22 mouse cellular contexts compared by ENCODE assay signal in the genomic region with DNA sequence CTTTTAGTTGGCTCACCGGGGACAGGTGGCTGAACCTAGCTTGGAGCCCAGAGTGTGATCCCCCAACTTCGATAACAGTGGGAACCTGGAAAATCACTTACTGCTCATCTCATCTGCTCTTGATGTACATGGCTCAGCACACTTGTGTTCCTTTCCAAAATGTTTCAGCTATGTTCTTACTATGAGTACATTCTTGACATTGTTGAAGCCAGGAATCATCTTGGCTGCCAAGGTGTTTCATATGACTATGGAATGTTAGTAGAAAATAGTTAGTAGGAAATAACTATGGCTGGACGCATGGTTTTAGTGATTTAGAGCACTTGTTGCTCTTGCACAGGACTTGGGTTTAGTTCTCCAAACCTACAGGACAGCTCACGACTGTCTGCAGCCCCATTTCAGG.
DNase-seq lines count a peak whose midpoint lies in the region; ATAC-seq and TF ChIP-seq lines count a peak whose summit lies in the region.
"Had no signal": no experiment of that assay in that cellular context is flagged by ENCODE, and none has a peak within 500 bp of the region (broad histone marks: within the 10 kb centered on the region; RNA-seq: fewer than 3 reads in every experiment).

No protein-coding gene starts in this region.

- H3K36me3 ChIP-seq in heart, embryonic 11.5 days (ENCODE audit: control insufficient read depth, insufficient read depth, low read length) = peaks cover 4% of the 10 kb centered on the region; the same call in 1 of the 2 replicates
- H3K36me3 ChIP-seq in kidney, adult 2 months (ENCODE audit: control insufficient read depth, insufficient read depth, low read length) = no peaks in the 10 kb centered on the region
- H3K36me3 ChIP-seq: embryonic facial prominence, embryonic 10.5 days; forebrain, embryonic 10.5 days; hindbrain, embryonic 10.5 days had no signal

- no peak overlapping the region for H3K9ac ChIP-seq in heart, embryonic 11.5 days (ENCODE audit: low read depth, low read length)
- H3K9ac ChIP-seq: hindbrain, embryonic 14.5 days had no signal

- TF ChIP-seq POLR2A in kidney, adult 2 months (IDR thresholded peaks at IDR 0.05; ENCODE audit: low read depth, low read length) = no peak
- TF ChIP-seq POLR2A in embryonic fibroblast, embryonic 13.5 days (IDR thresholded peaks at IDR 0.05; ENCODE audit: low read depth, low read length) = no peak

- no peak for TF ChIP-seq CTCF in kidney, adult 2 months (conservative IDR thresholded peaks at IDR 0.05; ENCODE audit: insufficient read depth, insufficient read length, low read depth, low read length)
- TF ChIP-seq CTCF in embryonic fibroblast, embryonic 13.5 days (IDR thresholded peaks at IDR 0.05; ENCODE audit: borderline replicate concordance, insufficient read depth, low read length) = no peak

- ATAC-seq in heart, embryonic 11.5 days (replicated peaks; ENCODE audit: insufficient number of reproducible peaks, low FRiP score, low TSS enrichment) = no peak
- ATAC-seq: forebrain, embryonic 14.5 days had no signal

- peaks cover 15% of the 10 kb centered on the region; the same call in 1 of the 2 replicates for H3K4me1 ChIP-seq in heart, embryonic 11.5 days (ENCODE audit: control insufficient read depth, insufficient read depth, low read length)
- H3K4me1 ChIP-seq in kidney, adult 2 months (ENCODE audit: control insufficient read depth, insufficient read depth, low read length) = no peaks in the 10 kb centered on the region; the same call in 1 of the 2 replicates
- H3K4me1 ChIP-seq in embryonic fibroblast, embryonic 13.5 days (ENCODE audit: control insufficient read depth, insufficient read depth, low read length) = peaks cover 24% of the 10 kb centered on the region

- H3K4me3 ChIP-seq in heart, embryonic 11.5 days (ENCODE audit: low read depth, low read length) = no peak overlapping the region
- no peak overlapping the region for H3K4me3 ChIP-seq in kidney, adult 2 months (ENCODE audit: insufficient read depth, low read depth, low read length)
- no peak overlapping the region for H3K4me3 ChIP-seq in embryonic fibroblast, embryonic 13.5 days (ENCODE audit: insufficient read depth, low read length)
- H3K4me3 ChIP-seq: embryonic facial prominence, embryonic 10.5 days; erythroblast, embryonic 14.5 days; forebrain, embryonic 10.5 days; gastrocnemius, adult 2 months; heart, embryonic 10.5 days; hindbrain, embryonic 10.5 days had no signal

- DNase-seq in heart, adult 18-20 months = peak; percentile 12 to 21
- DNase-seq in kidney, adult 2 months = peak; percentile 27
- DNase-seq in kidney, postnatal 4 days = no peak
- peak; percentile 61 for DNase-seq in lung, postnatal 25 days (ENCODE audit: low spot score)
- DNase-seq in lung, postnatal 4 days = no peak
- no peak for DNase-seq in testis, postnatal 10 days (ENCODE audit: low spot score)
- DNase-seq: adrenal gland, adult 8-10 months; adrenal gland, postnatal 36 days; cerebellum, adult 2 months; cerebellum, postnatal 10 days; gastrocnemius, adult 2 months; gastrocnemius, postnatal 25 days; heart, postnatal 14 days had no signal

- H3K27me3 ChIP-seq in heart, embryonic 11.5 days (ENCODE audit: control insufficient read depth, insufficient read depth, low read length) = no peaks in the 10 kb centered on the region
- H3K27me3 ChIP-seq in kidney, adult 2 months (replicated peaks; ENCODE audit: control insufficient read depth, insufficient read depth, low read length) = no peaks in the 10 kb centered on the region

- no peaks in the 10 kb centered on the region for H3K9me3 ChIP-seq in heart, embryonic 11.5 days (replicated peaks; ENCODE audit: control insufficient read depth, low read length)
- H3K9me3 ChIP-seq: embryonic facial prominence, embryonic 10.5 days; forebrain, embryonic 10.5 days; heart, embryonic 10.5 days; hindbrain, embryonic 10.5 days had no signal

- no peak overlapping the region for H3K27ac ChIP-seq in heart, embryonic 11.5 days (ENCODE audit: low read depth, low read length)
- peak overlapping the region; percentile 33; the same call in 1 of the 2 replicates for H3K27ac ChIP-seq in kidney, adult 2 months (ENCODE audit: insufficient read depth, low read depth, low read length)
- peak overlapping the region; percentile 69 for H3K27ac ChIP-seq in embryonic fibroblast, embryonic 13.5 days (ENCODE audit: insufficient read depth, low read length)
- H3K27ac ChIP-seq: embryonic facial prominence, embryonic 10.5 days; forebrain, embryonic 10.5 days; gastrocnemius, adult 2 months; heart, embryonic 10.5 days; hindbrain, embryonic 10.5 days; hindbrain, embryonic 14.5 days had no signal

- WGBS in heart, embryonic 11.5 days (ENCODE audit: insufficient replicate concordance) = 84% methylated on average over 4 of the region's 4 CpGs
- 78% methylated on average over 4 of the region's 4 CpGs for WGBS in kidney, adult 2 months

- H3K4me2 ChIP-seq in heart, embryonic 11.5 days = no peak overlapping the region
- H3K4me2 ChIP-seq: hindbrain, embryonic 14.5 days had no signal

Comparison
In these comparisons a context has a peak if more than half of its experiments do, and no peak if none do; other contexts are left out.
1. DNase-seq: peak in heart, adult 18-20 months (2 of 2), kidney, adult 2 months (single experiment) and lung, postnatal 25 days (single experiment); none in kidney, postnatal 4 days (0 of 2), lung, postnatal 4 days (0 of 2) and testis, postnatal 10 days (single experiment).